Mouse (Mus musculus) small intestine, adult 2 months (tissue): Measurements from ENCODE around the gene Traf4.

ENCODE experiments used
- CTCF ChIP-seq: fragments of 200-500 bp; IDR thresholded peaks from 2 replicates; pipeline ENCODE4 v1.5.1; 2012; ENCODE audit warnings: low read depth, mild to moderate bottlenecking, control low read depth, inconsistent platforms, low read length, moderate library complexity, mixed read lengths; ENCODE audit not compliant: insufficient replicate concordance, insufficient read length; ENCODE audit errors: extremely low read depth
- POLR2A ChIP-seq: fragments of 200-500 bp; IDR thresholded peaks from 2 replicates; pipeline ENCODE4 v1.6.1; 2012; ENCODE audit warnings: low read depth, mild to moderate bottlenecking, control low read depth, inconsistent platforms, low read length, moderate library complexity

DNA sequence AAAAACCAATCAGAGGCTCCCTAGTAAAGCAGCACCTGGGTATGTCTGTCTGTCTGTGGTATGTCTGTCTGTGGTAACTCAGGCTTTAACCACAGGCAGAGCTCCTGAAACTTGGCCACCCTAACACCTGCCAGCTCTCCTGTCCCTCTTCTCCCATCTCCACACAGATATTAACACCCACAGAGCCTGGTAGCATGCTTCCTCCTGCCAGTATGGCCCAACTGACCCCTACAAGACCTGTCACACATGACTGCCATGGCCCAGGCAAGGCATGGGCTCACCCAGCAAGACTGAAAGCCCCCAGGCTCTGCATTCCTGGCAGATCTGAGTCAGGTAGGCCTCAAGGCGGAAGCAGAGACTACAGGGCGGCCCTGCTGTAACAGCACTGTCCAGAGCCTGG is 2.3 kb downstream of the Traf4 start:
- no peak for TF ChIP-seq POLR2A
- TF ChIP-seq CTCF = no peak
